Mouse (Mus musculus) left cerebral cortex, adult 18-20 months (tissue): ENCODE data around the gene Itpk1. TPM values are rescaled to one million over a fixed set of nuclear protein-coding genes. Genes with fewer than 3 reads are reported as not detected.
"Not testable (repeated sequence)": the region's sequence is repeated elsewhere in the genome, so short reads cannot be mapped to it uniquely, and the experiment has no call there.

Experiments used
- DNase-seq, 2 experiments: peaks; one replicate each; pipeline ENCODE4 v3.0.0; 2021 to 2022; ENCODE audit warnings: low spot score in 2 of 2, mixed read lengths in 1 of 2
- total RNA-seq, 2 experiments: library from RNA; stranded (reverse); gene quantifications; 2 replicates each; pipeline ENCODE4 v1.2.3; 2021

Gene Itpk1
- total RNA-seq, 2 experiments from 2014 or later: 56.0 to 63.6 TPM

GRCm38 (mm10) chr12:102631690-102632089 lies 73.0 kb downstream of the Itpk1 start:
- no peak for DNase-seq

- not testable (repeated sequence) for DNase-seq
Observed at GRCm38 (mm10) chr12:102630471-102630870, 74.3 kb downstream of the Itpk1 start.

DNA sequence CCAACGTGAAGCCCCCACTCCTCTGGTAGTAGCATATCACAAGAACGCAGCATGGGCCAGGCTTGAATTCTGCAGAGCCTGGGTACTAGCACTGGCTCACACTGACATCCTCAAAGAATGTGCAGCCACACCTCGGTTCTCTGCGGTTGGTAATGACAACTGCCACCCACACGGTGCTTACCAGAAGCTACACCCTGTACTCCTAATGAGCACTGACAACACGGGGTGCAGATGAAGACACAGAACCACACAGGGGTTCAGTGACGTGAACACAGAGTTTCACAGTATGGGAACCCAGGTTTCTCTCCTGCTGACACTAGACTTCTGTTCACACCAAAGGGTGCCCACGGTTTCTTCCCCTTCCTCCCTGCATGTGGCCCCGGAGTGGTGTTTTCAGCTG lies 76.5 kb downstream of the Itpk1 start:
- DNase-seq: no peak

GRCm38 (mm10) chr12:102627545-102627944 lies 77.2 kb downstream of the Itpk1 start:
- no peak for DNase-seq

- no peak for DNase-seq
Observed at GRCm38 (mm10) chr12:102626841-102627240, 77.9 kb downstream of the Itpk1 start.

- DNase-seq: no peak
Observed at GRCm38 (mm10) chr12:102625717-102626116, 79.0 kb downstream of the Itpk1 start.

DNA sequence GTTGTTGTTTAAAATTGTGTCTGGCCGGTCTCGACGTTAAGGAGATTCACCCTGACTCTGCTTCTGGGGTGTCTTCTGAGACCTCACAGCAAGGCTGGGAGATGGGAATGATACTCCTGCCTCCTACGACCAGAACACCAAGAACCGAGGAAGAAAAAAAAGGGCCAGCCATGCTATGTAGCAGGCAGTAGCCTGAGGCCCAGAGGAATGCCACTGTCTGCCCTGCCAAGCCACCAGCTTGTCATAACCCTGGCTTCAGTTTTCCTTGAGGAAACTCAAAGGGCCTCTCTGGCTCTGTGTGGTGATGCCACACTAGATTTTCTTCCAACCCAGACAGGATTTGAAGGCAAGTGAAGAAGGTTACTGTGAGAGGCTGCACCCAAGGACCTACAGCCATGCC lies 79.6 kb downstream of the Itpk1 start:
- no peak for DNase-seq

DNA sequence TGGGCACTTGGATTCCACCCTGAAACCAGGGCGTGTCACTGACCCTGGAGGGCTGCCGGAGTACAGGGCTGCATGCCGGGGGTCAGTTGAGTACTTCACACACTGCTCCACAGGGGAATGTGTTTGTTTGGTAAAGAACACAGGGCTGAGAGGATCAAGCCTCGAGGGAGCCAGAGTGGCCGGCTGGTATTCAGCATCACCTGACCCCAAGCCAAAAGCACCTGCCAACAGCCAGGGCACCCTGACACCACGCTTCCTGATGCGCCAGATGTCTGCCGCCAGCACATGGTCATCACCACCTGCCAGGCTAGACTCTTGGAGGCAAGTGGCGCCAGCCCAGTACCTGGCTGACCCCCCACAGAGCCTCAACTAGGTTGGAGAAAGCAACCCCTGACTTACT lies 80.9 kb downstream of the Itpk1 start:
- DNase-seq: no peak

- DNase-seq: no peak
Observed at GRCm38 (mm10) chr12:102622302-102622842, 82.4 kb downstream of the Itpk1 start.

- no peak for DNase-seq
Observed at GRCm38 (mm10) chr12:102621811-102622210, 82.9 kb downstream of the Itpk1 start.

DNA sequence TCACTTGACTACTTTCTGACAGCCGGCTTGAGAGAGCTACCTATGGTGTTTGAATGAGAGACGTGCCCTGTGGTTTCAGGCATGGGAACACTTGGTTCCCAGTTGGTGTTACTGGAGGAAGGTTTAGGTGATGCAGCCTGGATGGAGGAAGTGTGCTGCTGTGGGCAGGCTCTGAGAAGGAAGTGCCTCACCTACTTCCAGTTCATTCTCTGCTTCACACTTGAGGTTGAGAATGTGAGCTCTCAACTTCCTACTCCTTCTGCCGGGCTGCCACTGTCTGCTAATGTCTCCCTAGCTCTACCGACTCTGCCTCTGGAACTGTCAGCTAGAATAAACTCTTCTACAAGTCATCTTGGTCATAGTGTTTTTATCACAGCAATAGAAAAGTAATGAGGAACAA lies 83.5 kb downstream of the Itpk1 start:
- no peak for DNase-seq

GRCm38 (mm10) chr12:102619908-102620307 lies 84.8 kb downstream of the Itpk1 start:
- no peak for DNase-seq

DNA sequence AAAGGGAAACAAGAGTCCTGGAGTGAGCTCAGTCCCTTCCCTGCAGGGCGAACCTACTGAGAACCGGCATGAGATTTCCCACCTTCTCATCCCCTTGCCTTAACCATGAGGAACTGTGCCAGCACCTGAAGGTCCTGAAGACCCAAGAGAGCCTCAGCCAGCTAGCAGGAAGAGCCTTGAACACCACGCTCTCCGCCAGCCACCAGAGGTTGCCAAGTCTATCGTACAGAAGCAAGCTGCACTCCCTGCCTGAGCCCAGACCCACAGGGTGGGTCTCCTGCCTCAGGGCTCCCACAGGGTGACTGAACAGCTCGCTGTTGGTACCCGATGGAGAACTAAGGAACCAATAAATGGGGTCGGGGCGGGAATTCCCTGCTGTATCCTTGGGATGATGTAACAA lies 86.6 kb downstream of the Itpk1 start:
- no peak for DNase-seq

GRCm38 (mm10) chr12:102616843-102617519 lies 87.7 kb downstream of the Itpk1 start:
- DNase-seq: no peak

DNA sequence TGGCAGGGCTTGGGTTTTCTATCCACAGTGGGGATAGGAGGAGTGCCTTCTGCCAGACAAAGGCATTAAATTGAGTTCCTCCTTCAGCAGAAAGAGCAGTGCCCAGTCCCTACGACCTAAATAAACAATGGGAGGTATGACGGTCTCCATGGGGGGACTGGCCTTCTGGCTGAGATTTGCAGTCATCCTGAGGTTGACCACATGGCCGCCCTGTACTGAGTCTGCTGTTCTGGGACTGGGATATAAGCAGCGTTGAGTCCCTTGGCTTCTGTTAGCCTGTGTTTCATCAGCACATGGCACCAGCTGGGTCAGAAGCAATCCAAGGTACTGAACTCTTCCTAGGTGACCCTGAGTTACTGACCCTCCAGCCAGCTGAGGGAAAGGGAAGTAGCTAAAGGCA lies 88.5 kb downstream of the Itpk1 start:
- DNase-seq: no peak

DNA sequence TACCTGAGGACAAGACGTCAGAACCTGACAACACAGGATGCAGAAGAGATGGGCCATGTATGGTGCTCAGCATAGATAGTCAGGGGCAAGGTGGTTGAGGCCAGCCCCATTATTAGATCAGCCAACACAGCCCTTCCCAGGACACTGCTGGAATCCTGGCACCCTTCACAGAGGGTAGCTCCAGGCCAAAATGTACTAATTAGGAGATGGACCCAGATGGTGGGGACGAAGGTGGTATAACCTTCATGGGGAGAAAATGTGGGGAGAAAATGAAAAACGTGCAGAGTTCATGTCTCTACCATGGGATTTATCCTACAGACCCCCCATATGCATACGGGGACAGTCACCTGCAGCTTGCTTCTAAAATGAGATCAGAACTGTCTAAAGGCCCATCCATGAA lies 91.3 kb downstream of the Itpk1 start:
- no peak for DNase-seq

- DNase-seq: no peak
Observed at GRCm38 (mm10) chr12:102612431-102612830, 92.3 kb downstream of the Itpk1 start.

DNA sequence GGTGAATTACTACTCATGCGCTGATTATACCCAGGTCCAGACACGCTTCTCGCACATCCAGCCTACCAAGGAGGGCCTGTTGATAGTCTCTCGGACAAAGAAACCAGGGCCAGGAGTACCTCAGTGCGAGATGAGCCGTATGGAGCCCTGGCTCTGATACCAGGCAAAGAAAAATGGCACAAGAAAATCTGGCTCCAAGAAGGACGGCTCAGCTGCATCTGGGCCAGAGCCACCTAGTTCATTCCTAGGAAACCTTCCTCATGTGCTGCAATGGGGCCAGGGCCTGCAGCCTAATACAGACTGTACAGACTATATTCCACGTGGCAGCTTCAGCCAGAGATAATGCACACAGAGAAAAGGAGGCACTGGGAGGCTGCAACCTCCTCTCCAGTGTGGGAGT lies 93.8 kb downstream of the Itpk1 start:
- no peak for DNase-seq

DNA sequence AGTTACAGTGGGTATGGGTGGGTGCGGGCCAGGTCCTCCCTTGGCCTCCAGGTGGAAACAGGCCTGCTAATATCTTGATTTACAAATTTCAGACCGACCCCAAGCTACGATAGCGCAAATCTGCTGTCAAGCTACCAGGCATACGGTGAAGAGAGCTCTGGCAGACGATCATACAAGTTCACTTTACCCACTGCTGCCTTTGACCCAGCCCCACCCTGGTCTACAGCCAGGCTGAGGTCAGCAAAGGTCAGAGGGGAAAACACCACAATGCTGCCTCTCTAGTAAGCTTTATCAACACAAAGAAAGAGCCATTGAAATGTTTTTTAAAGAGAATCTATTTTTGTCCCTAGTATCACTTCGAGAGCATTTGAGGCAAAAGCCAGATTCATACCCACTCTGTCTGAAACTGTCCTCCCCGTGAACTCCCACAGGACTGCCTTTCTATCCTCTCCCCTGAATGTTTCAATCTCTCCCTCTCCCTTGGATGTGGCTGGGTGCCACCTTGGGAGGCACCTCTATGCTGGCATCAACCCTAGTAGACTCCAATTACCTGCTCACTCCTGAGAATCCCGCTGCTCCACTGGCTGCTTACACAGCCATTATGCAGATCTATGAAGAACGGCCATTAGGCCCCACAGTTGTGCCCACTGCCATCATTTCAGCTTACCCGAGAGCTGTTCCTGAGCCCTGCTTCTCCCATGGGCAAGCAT lies 96.8 kb downstream of the Itpk1 start:
- no peak for DNase-seq

DNA sequence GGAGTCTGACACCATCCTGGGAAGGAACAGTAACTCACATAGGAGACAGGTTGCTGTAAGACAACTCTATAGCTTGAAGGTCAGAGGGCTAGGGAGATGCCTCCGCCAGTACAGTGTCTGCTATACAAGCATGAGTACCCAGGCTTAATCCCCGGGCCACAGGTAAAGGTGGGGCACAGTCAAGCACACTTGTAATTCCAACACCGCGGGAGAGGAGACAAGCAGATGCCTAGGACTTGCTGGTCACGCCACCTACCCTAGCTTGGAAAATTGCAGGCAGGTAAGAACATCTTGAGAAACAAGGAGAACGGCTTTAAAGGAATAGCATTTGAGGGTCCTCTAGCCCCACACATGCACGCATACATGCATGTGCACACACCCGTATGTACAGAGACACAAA lies 97.7 kb downstream of the Itpk1 start:
- no peak for DNase-seq

GRCm38 (mm10) chr12:102605607-102606006 lies 99.1 kb downstream of the Itpk1 start:
- no peak for DNase-seq

GRCm38 (mm10) chr12:102602255-102603041 lies 102.3 kb downstream of the Itpk1 start:
- no peak for DNase-seq
